Mouse (Mus musculus) limb, embryonic 14.5 days (tissue): ENCODE measurements around the gene Lrfn1. TPM values are rescaled to one million over a fixed set of nuclear protein-coding genes. Genes with fewer than 3 reads are reported as not detected.
A peak's percentile ranks its signal among the peaks of the same experiment; 100 is the strongest.

Experiments
- ATAC-seq: fragments of 200-750 bp; cut with Nextera tagmentation; 2 replicates; pipeline ENCODE4 v1.8.0; 2017; ENCODE audit warnings: low read depth, moderate number of reproducible peaks, moderate TSS enrichment; ENCODE audit not compliant: low FRiP score
- DNase-seq: peaks from one replicate; pipeline ENCODE4 v3.0.0-alpha.2; 2015; ENCODE audit warnings: low spot score
- H3K27ac ChIP-seq: fragments of 300-500 bp; sonication (generic); replicated peaks from 2 replicates; pipeline ENCODE4 v1.5.1; 2014; ENCODE audit warnings: low read depth, mild to moderate bottlenecking, low read length, moderate library complexity, mixed read lengths
- H3K27me3 ChIP-seq: fragments of 300-500 bp; sonication (generic); 2 replicates; pipeline ENCODE4 v1.6.1; 2014; ENCODE audit warnings: low read length, mixed read lengths; ENCODE audit not compliant: control insufficient read depth, insufficient read depth
- H3K36me3 ChIP-seq: fragments of 300-500 bp; sonication (generic); 2 replicates; pipeline ENCODE4 v1.6.1; 2014; ENCODE audit warnings: mild to moderate bottlenecking, low read length, moderate library complexity, mixed read lengths; ENCODE audit not compliant: control insufficient read depth, insufficient read depth
- H3K4me1 ChIP-seq: fragments of 300-500 bp; sonication (generic); 2 replicates; pipeline ENCODE4 v1.6.1; 2014; ENCODE audit warnings: antibody characterized with exemption, low read length, mixed read lengths; ENCODE audit not compliant: control insufficient read depth, insufficient read depth
- H3K4me2 ChIP-seq: fragments of 300-500 bp; sonication (generic); replicated peaks from 2 replicates; pipeline ENCODE4 v1.6.1; 2014; ENCODE audit warnings: low read depth, mild to moderate bottlenecking, low read length, moderate library complexity; ENCODE audit not compliant: severe bottlenecking
- H3K4me3 ChIP-seq: fragments of 300-500 bp; sonication (generic); replicated peaks from 2 replicates; pipeline ENCODE4 v1.5.1; 2014; ENCODE audit warnings: low read length
- H3K9ac ChIP-seq: fragments of 300-500 bp; sonication (generic); 2 replicates; pipeline ENCODE4 v1.6.1; 2014; ENCODE audit warnings: mild to moderate bottlenecking, low read depth, low read length, moderate library complexity; ENCODE audit not compliant: severe bottlenecking
- H3K9me3 ChIP-seq: fragments of 300-500 bp; sonication (generic); 2 replicates; pipeline ENCODE4 v1.6.1; 2016; ENCODE audit warnings: low read length; ENCODE audit not compliant: control insufficient read depth
- POLR2A ChIP-seq: fragments of 200-500 bp; IDR thresholded peaks from 2 replicates; pipeline ENCODE4 v1.8.0; 2012; ENCODE audit warnings: inconsistent platforms, mild to moderate bottlenecking, moderate library complexity, borderline replicate concordance; ENCODE audit not compliant: insufficient read depth, insufficient read length; ENCODE audit errors: extremely low read depth
- WGBS: fragments of 180-500 bp; shearing (Covaris S2); extraction: QIAGEN DNeasy Blood & Tissue Kit; methylation state at CpG from one replicate; pipeline ENCODE4 v1.1.7; 2014; 5-methylcytosine and 5-hydroxymethylcytosine counted together
- polyA plus RNA-seq, 2 experiments: library from polyadenylated mRNA; depleted of rRNA in 1 of 2; stranded (reverse) in 1 of 2; unstranded in 1 of 2; fragments of >200 nt; fragmentation: Nextera tagmentation in 1 of 2; extraction: Ambion mirVana in 1 of 2; gene quantifications; 2 replicates each; pipeline versions ENCODE4 v1.2.1 to v1.2.3; 2012 to 2014

The Lrfn1 gene
- polyA plus RNA-seq, 2 experiments, result 5.9 to 18.7 TPM

DNA sequence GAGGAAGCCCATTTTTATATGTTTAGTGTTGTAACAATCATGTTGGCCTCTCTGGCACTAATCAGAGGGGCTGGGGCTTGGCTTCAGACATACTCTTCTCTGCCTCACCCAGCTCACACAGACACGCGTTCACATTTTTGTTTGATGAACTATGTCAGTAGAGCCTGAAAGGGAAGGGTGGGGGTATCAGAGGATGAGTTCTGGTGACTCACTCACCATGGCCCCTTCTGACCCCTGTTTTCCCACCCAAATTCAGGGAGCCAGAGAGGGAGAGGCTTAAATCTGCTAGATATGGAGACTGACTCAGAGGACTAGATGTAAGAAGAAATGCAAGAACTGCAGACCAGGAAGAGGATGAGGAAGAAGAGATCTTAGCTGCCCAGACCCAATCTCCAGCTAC lies 32.4 kb upstream of the Lrfn1 start:
- H3K27ac ChIP-seq, result no peak overlapping the region
- H3K9ac ChIP-seq, result no peak overlapping the region
- H3K36me3 ChIP-seq, result peaks cover 85% of the 10 kb centered on the region
- TF ChIP-seq POLR2A, result no peak
- ATAC-seq, result no peak
- no peak overlapping the region for H3K4me2 ChIP-seq
- WGBS, result 90% methylated on average over 2 of the region's 2 CpGs
- no peak for DNase-seq
- no peak overlapping the region for H3K4me3 ChIP-seq
- H3K4me1 ChIP-seq, result no peaks in the 10 kb centered on the region
- no peaks in the 10 kb centered on the region for H3K9me3 ChIP-seq
- H3K27me3 ChIP-seq, result no peaks in the 10 kb centered on the region

DNA sequence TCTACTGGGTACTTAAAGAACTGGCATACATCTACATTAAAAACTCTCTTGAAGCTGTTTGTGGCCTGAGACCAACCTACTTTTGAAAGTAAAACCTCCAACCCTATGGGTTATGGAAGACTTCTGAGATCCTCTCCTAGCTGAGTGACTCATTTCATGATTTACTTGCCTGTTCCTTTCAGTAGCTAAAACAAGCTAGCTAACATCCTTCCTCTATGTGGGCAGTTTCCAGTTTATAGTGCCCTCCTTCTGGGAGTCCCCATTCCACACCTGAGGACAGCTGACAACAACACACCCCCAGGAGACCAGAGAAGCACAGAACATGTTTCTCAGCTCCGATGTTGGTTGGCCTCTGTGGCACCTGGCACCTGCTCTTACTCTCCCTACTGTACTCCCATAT lies 28.8 kb upstream of the Lrfn1 start:
- TF ChIP-seq POLR2A, result no peak
- H3K27ac ChIP-seq, result no peak overlapping the region
- no peaks in the 10 kb centered on the region for H3K4me1 ChIP-seq
- H3K4me3 ChIP-seq, result no peak overlapping the region
- no peak overlapping the region for H3K9ac ChIP-seq
- 92% methylated on average over 1 of the region's 1 CpGs for WGBS
- DNase-seq, result no peak
- no peaks in the 10 kb centered on the region for H3K9me3 ChIP-seq
- no peak for ATAC-seq
- no peak overlapping the region for H3K4me2 ChIP-seq
- no peaks in the 10 kb centered on the region for H3K27me3 ChIP-seq
- H3K36me3 ChIP-seq, result peaks cover 56% of the 10 kb centered on the region

GRCm38 (mm10) chr7:28427738-28428137 lies 24.0 kb upstream of the Lrfn1 start:
- Histone ChIP-seq H3K36me3 (peaks cover 26% of the 10 kb centered on the region), H3K4me2 (no peak overlapping the region), H3K9ac (no peak overlapping the region), H3K4me1 (no peaks in the 10 kb centered on the region), H3K27me3 (no peaks in the 10 kb centered on the region), H3K9me3 (no peaks in the 10 kb centered on the region), H3K27ac (no peak overlapping the region), H3K4me3 (no peak overlapping the region)
- TF ChIP-seq POLR2A, result no peak
- ATAC-seq, result no peak
- no peak for DNase-seq

- no peak overlapping the region for H3K9ac ChIP-seq
- ATAC-seq, result no peak
- H3K4me2 ChIP-seq, result no peak overlapping the region
- WGBS, result 86% methylated on average over 1 of the region's 1 CpGs
- H3K27ac ChIP-seq, result no peak overlapping the region
- H3K4me1 ChIP-seq, result peaks cover 16% of the 10 kb centered on the region
- no peaks in the 10 kb centered on the region for H3K27me3 ChIP-seq
- H3K4me3 ChIP-seq, result no peak overlapping the region
- no peaks in the 10 kb centered on the region for H3K9me3 ChIP-seq
- TF ChIP-seq POLR2A, result no peak
- no peak for DNase-seq
- H3K36me3 ChIP-seq, result peaks cover 17% of the 10 kb centered on the region
Measured at GRCm38 (mm10) chr7:28430512-28430911, 21.3 kb upstream of the Lrfn1 start.

DNA sequence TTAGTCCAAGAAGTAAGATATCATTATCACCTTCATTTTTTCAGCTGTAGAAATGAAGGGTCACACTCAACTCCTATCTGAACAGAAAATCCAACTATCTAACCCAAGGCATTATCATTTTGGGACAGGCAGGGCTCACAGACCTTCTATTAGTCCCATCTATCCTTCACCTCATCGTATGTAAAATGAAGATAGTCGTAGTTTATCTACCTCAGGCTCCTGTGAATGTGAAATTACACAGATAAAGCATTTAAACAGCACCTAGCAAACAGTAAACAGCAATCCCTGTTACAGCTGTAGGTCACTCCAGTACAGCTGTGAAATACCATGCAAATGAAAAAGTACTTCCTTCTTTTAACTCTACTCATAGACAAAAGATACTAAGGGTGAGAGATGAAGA lies 19.5 kb upstream of the Lrfn1 start:
- WGBS, result 90% methylated on average over 2 of the region's 2 CpGs
- no peak overlapping the region for H3K4me3 ChIP-seq
- H3K36me3 ChIP-seq, result peaks cover 17% of the 10 kb centered on the region
- no peak overlapping the region for H3K4me2 ChIP-seq
- peaks cover 19% of the 10 kb centered on the region for H3K4me1 ChIP-seq
- no peak for TF ChIP-seq POLR2A
- H3K27ac ChIP-seq, result no peak overlapping the region
- H3K9me3 ChIP-seq, result no peaks in the 10 kb centered on the region
- no peaks in the 10 kb centered on the region for H3K27me3 ChIP-seq
- H3K9ac ChIP-seq, result no peak overlapping the region
- DNase-seq (no peak), ATAC-seq (no peak)

GRCm38 (mm10) chr7:28435660-28436259 lies 16.0 kb upstream of the Lrfn1 start:
- Histone ChIP-seq H3K27ac (no peak overlapping the region; the same call in 1 of the 2 replicates), H3K36me3 (peaks cover 12% of the 10 kb centered on the region; the same call in 1 of the 2 replicates), H3K4me3 (peak overlapping the region; percentile 94), H3K4me2 (peak overlapping the region; percentile 90), H3K27me3 (no peaks in the 10 kb centered on the region), H3K9me3 (no peaks in the 10 kb centered on the region), H3K9ac (peak overlapping the region; percentile 94), H3K4me1 (peaks cover 22% of the 10 kb centered on the region)
- DNase-seq, result peak; percentile 8
- peak; percentile 9; the same call in 1 of the 2 replicates for ATAC-seq
- TF ChIP-seq POLR2A, result no peak
- WGBS, result 5% methylated on average over 13 of the region's 70 CpGs
